Mouse (Mus musculus) leukemia stem cell, adult 10-12 weeks (primary cell): Measurements from ENCODE around the gene Dnm1. TPM values are rescaled to one million over a fixed set of nuclear protein-coding genes. Genes with fewer than 3 reads are reported as not detected.

ENCODE experiments used
- polyA plus RNA-seq: library from polyadenylated mRNA; stranded (reverse); fragments of >175 nt; gene quantifications from 2 replicates; pipeline ENCODE4 v1.2.3, GENCODE M21; 2012; ENCODE audit warnings: low replicate concordance

The Dnm1 gene
- 1.1 and 1.2 TPM in 2 replicates for polyA plus RNA-seq

DNA sequence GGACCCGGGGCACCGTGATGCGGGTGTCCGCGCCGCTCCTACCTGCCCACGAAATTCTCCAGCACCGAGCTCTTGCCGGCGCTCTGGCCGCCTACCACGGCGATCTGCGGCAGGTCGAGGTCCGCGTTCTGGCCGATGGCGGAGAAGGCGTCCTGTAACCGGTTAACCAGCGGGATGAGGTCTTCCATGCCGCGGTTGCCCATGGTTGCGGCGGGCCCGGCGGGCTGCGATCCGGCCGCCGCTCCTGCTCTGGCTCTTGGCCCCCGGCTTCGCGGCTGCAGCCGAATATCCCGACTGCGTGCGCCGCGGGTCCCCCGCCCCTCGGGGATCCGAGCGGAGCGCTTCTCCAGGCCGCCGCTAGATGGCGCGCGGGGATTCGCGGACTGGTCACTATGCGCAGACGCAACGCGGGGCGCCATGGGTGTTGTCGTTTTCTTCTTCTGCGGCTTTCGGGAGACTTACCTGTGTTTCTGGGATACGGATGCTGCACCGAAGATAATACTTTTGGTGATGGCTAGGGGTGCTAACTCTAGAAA lies at the start of gene Dnm1:
Gene Dnm1 (minus strand): TSS at position 332 of the 536 bp plus-strand sequence.

DNA sequence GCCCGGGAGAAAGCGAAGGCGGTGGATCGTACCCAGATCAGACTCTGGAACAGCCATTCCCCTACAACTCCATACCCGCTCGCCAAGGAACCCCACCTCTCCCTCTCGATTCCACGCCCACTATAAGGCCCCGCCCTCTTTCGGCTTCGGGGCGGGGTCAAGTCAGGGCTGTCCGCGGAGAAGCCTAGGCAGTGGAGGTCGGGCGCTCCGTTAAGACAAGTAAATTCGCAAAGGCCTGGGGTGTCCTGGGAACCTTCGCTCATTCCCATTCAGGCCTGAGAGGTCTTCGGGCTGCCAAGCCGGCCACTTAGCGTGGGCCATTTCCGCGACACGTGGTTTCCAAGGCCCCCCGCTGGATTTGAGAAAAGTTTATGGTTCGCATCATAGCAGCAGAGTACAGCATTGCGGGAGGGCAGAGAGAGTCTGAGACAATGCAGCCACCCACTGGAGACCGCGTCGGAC lies 42.4 kb upstream of the Dnm1 start, which contains the start of gene Ptges2:
Gene Ptges2 (plus strand): TSS at position 413 of the 462 bp plus-strand sequence.

DNA sequence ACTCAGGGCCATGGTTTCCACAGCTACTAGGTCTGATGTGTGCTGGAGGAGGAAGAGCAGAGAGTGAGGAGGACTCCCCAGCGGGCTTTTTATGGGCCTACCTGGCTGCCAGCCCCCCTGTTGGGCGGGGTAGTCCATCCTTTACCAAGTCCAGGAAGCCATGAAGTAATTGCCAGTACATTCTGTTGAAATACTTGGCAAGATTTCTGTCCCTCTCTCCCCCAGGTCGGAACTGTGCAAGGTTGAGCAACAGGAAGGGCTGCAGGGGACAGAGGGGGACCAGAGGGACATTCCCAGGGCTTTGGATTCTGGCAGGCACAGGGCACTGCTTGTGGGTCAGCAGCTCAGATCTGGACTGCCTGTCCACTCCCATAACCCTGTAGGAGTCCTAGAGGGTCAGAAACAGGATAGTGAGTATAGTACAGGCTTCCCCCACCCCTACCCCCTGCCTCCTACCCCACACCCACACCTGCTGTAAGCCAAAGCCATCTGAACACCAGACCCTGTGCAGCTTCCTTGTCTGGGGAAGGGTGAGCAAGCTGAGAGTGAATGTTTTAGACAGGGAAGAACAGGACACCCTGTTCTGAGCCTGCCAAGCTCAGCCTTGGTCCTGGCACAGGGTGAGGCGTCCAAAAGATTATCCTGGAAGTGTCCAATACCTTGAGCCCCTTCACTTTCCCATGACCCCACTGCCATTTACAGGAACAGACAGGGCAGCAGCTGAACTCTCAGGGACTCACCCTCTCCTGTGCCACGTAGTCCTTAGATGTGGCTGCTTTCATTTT lies 34.8 kb upstream of the Dnm1 start, which contains the start of gene Lcn2:
Gene Lcn2 (minus strand): TSS at position 547 of the 785 bp plus-strand sequence.

DNA sequence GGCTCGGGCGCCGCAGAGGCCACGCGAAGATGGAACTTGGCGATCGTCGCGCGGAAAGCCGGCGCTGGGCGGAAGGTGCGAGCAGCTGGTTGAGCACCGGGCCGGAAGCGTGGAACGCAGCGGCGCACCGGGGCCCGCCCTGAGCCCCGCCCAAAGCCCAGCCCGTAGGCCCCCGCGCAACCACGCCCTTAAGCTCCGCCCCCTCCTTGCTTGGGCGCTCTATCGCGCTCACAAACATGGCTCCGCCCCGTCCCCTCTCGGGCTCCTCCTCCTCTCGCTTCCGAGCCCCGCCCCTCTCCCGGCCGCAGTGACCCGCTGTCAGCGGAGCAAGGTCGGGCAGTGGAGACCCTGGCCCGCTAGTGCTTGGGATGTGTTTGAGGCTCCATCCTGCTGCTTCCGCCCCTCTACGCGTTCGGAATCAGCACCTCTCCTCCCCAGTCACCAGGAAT lies 28.7 kb upstream of the Dnm1 start, which contains the start of gene 1110008P14Rik:
Gene 1110008P14Rik (minus strand): TSS at position 164 of the 449 bp plus-strand sequence.

DNA sequence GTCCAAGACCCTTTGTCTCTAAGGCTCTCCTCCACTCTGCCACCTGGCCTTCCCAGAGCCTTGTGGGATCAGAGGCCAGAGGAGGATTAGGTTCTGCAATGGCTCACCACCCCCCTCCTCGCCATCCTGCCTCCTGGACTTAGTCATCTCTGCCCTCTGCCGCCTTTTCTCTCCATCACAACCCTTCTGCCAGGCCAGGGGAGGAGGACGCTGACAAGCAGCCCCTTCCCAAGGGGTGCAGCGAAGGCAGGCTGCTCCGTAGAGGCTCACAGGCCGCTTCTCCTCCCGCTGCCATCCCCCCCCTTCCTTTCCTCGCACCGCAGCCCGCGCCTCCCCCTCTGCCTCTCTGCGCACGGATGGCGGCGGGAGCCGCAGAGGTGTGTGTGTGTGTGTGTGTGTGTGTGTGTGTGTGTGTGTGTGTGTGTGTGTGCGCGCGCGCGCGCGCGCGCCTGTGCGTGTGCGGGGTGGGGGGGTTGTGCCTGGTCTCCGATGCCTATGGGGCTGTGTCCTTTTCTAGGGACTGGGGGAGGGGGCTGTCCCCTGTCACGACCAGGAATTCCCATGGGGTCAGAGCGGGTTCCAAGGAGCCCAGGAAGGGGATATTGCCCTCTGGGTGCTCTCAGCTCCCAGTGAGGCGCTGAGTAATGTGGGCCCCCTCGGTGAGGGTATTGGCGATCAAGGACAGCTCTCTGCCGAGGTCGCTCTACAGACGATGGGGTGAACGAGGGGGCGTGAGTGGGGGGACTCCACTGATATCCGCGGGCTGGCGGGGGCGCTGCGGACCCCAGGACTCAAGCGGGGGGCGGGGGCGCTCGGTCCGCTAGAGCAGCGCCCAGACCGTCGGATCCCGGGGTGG lies 759 bp downstream of the Dnm1 start, which contains the start of gene Ciz1:
Gene Ciz1 (plus strand): TSS at position 177 of the 856 bp plus-strand sequence.

DNA sequence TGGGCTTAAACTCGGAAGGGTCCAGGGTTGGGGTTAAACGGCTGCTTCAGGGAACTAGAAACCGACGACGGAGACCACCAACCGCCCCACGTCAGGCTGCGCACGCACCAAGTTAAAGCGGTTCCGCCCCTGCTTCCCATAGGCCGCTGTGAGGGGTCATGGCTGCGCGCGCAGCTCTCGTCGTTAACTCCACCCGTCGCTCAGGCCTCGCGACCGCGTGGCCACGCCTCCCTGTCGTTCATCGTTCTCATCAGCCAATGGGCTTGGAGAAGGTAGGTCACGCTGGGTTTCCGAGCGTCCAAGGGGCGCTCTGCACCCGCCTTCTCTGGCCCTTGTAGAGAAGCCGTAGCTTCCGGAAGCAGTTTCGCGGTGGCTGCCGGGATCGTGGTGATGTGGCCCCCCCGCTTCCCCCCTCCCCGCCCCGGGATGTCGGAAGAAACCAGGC lies 65.2 kb downstream of the Dnm1 start, which contains the start of gene Swi5:
Gene Swi5 (minus strand): TSS at position 153 of the 445 bp plus-strand sequence.

DNA sequence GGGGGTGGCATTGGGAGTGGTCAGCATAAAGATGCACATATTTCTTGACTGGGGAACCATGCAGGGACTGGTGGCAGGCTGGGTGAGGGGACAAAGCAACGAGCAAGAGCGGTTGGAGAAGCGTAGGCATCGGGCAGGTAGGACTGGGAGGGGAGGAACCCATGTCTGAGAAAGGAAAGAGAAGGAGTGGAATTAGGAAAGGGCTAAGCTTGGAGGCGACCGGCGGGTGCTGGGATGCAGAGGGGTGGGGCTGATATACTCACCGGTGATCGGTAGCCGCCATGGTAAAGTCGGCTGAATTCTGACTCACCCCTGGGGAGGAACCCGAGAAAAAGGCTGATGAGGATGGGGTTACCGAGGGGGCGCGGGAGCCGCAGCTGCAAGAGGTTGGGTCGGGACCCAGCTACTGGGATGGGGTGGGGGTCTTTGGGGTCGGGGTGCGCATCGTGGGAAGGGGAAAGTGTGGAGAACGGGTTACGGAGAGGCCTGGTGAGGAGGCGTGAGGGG lies 65.8 kb downstream of the Dnm1 start, which contains the start of gene Golga2:
Gene Golga2 (plus strand): TSS at position 51 of the 507 bp plus-strand sequence.

DNA sequence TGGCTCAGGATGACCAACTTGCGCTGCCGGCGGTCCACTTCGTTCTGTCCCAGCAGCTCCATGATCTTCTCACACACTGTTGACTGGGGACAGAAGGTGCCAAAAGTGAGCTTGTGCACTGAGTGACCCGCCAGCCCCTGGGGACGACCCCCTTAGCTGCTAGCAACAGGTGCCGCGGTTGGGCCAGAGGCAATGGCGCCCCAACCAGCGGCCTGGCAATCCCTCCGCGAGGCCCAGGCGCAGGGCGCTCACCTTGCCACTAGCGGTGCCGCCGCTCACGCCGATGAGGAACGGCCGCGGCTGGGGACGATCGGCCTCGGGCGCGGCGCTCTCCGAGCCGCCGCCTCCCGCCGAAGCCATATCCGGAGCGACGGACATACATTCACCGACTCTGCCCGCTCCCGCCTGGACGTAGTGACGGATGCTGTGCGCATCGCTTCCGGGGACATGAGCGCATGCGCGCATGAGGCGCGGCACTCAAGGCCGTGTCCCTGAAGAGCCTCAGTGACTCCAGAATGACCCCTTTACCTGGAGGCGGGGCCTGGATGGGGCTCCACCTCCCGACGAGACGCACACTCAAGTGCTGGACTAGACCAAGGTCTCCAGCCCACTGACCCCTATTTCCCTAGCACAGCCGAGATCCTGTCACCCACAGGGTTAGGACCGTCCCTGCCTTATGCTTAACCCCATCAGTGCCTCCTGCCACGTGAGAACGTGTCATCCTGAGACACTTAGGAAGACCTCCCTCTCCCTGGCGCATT lies 93.3 kb downstream of the Dnm1 start, which contains the start of gene Uck1:
Gene Uck1 (minus strand): TSS at position 503 of the 761 bp plus-strand sequence.

Other genes starting within 250 kb of the Dnm1 start
- 58.7 and 95.4 TPM in 2 replicates for gene Prrc2b, start 202.3 kb downstream of the Dnm1 start, polyA plus RNA-seq
- gene Pomt1, start 116.7 kb downstream of the Dnm1 start, polyA plus RNA-seq: 27.4 and 44.9 TPM in 2 replicates
- gene Uck1, start 93.2 kb downstream of the Dnm1 start, polyA plus RNA-seq: 47.8 and 73.4 TPM in 2 replicates
- gene Golga2, start 66.0 kb downstream of the Dnm1 start, polyA plus RNA-seq: 17.2 and 28.6 TPM in 2 replicates
- gene Swi5, start 65.3 kb downstream of the Dnm1 start, polyA plus RNA-seq: 47.5 and 702 TPM in 2 replicates
- 184 and 189 TPM in 2 replicates for gene Ciz1, start 1.0 kb downstream of the Dnm1 start, polyA plus RNA-seq
- gene 1110008P14Rik, start 28.6 kb upstream of the Dnm1 start, polyA plus RNA-seq: 140 and 176 TPM in 2 replicates
- 9.3 and 10.4 TPM in 2 replicates for gene Lcn2, start 34.9 kb upstream of the Dnm1 start, polyA plus RNA-seq
- gene Ptges2, start 42.6 kb upstream of the Dnm1 start, polyA plus RNA-seq: 6.3 and 10.6 TPM in 2 replicates
- 6.0 and 8.3 TPM in 2 replicates for gene Naif1, start 97.1 kb upstream of the Dnm1 start, polyA plus RNA-seq
- gene Slc25a25, start 98.1 kb upstream of the Dnm1 start, polyA plus RNA-seq: 15.3 and 20.4 TPM in 2 replicates
- gene Fam102a, start 182.0 kb upstream of the Dnm1 start, polyA plus RNA-seq: 23.3 and 36.8 TPM in 2 replicates
- gene Dpm2, start 217.5 kb upstream of the Dnm1 start, polyA plus RNA-seq: 5.0 and 7.4 TPM in 2 replicates
- 0.31 and 1.0 TPM in 2 replicates for gene Pip5kl1, start 221.5 kb upstream of the Dnm1 start, polyA plus RNA-seq
- gene 9430097D07Rik, start 222.3 kb upstream of the Dnm1 start, polyA plus RNA-seq: not detected in 2 replicates
- gene St6galnac4, start 233.8 kb upstream of the Dnm1 start, polyA plus RNA-seq: 41.1 and 44.9 TPM in 2 replicates
- 39.1 and 52.2 TPM in 2 replicates for gene St6galnac6, start 246.4 kb upstream of the Dnm1 start, polyA plus RNA-seq